18 mouse cellular contexts compared by ENCODE assay signal in the genomic region with DNA sequence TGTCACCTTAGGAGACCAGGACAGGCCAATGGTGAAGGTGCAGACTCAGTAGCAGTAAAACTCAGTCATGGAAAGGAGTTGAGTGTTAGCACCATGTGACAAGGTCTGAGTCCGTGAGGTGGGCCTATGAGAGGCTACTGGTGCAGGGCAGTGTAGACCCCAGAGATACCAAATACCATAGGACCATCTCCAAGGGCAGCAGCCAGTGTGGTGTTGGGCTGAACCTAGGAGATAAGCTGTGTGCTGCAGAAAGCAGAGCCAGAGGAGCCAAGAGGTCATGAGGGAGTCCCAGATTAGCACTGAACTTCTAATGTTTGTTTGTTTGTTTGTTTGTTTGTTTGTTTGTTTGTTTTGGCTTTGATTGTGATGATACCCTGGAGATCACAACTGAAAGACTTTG. TPM values are rescaled to one million over a fixed set of nuclear protein-coding genes. Genes with fewer than 3 reads are reported as not detected.
DNase-seq lines count a peak whose midpoint lies in the region; ATAC-seq and TF ChIP-seq lines count a peak whose summit lies in the region.
"Had no signal": no experiment of that assay in that cellular context is flagged by ENCODE, and none has a peak within 500 bp of the region (broad histone marks: within the 10 kb centered on the region; RNA-seq: fewer than 3 reads in every experiment).

No protein-coding gene starts in this region.

- peak overlapping the region; percentile 10; the same call in 1 of the 2 replicates for H3K27ac ChIP-seq in lung, embryonic 14.5 days (ENCODE audit: low read depth)
- peak overlapping the region; percentile 56; the same call in 1 of the 2 replicates for H3K27ac ChIP-seq in bone marrow, adult 2 months (ENCODE audit: control insufficient read depth, insufficient read depth, low read depth, low read length, poor library complexity)
- H3K27ac ChIP-seq in liver, postnatal 0 days (ENCODE audit: low read depth), result peak overlapping the region; percentile 85
- H3K27ac ChIP-seq in forebrain, embryonic 15.5 days (replicated peaks), result no peak overlapping the region
- H3K27ac ChIP-seq: embryonic facial prominence, embryonic 12.5 days; gastrocnemius, adult 2 months; heart, embryonic 15.5 days; hindbrain, embryonic 10.5 days; limb, embryonic 12.5 days had no signal

- H3K4me3 ChIP-seq in lung, embryonic 14.5 days (ENCODE audit: low read depth, low read length), result no peak overlapping the region
- no peak overlapping the region for H3K4me3 ChIP-seq in bone marrow, adult 2 months (replicated peaks; ENCODE audit: control insufficient read depth, low read depth, low read length)
- no peak overlapping the region for H3K4me3 ChIP-seq in liver, postnatal 0 days (ENCODE audit: low read depth, low read length)
- no peak overlapping the region for H3K4me3 ChIP-seq in forebrain, embryonic 15.5 days
- H3K4me3 ChIP-seq: embryonic facial prominence, embryonic 12.5 days; gastrocnemius, adult 2 months; heart, embryonic 15.5 days; hindbrain, embryonic 10.5 days; limb, embryonic 12.5 days had no signal

- DNase-seq in lung, embryonic 14.5 days, result no peak
- no peak for DNase-seq in lung, adult 18-20 months
- peak; percentile 81 for DNase-seq in liver
- peak; percentile 30 for DNase-seq in liver, postnatal 0 days
- DNase-seq: adrenal gland, adult 2 months; cerebellum, adult 9-11 months; gastrocnemius, adult 2 months; kidney, adult 11 months; retina, postnatal 1 day had no signal

- H3K9ac ChIP-seq in lung, embryonic 14.5 days, result no peak overlapping the region
- H3K9ac ChIP-seq in liver, postnatal 0 days (replicated peaks), result 0 out of 2 replicates have a peak overlapping the region, but pooled peaks have one; percentile 39
- no peak overlapping the region for H3K9ac ChIP-seq in forebrain, embryonic 15.5 days (replicated peaks)
- H3K9ac ChIP-seq: embryonic facial prominence, embryonic 12.5 days; heart, embryonic 15.5 days; limb, embryonic 12.5 days had no signal

- no peak overlapping the region for H3K4me2 ChIP-seq in lung, embryonic 14.5 days
- peak overlapping the region; percentile 53 for H3K4me2 ChIP-seq in liver, postnatal 0 days (ENCODE audit: low read depth, low read length)
- H3K4me2 ChIP-seq in forebrain, embryonic 15.5 days (replicated peaks), result no peak overlapping the region
- H3K4me2 ChIP-seq: embryonic facial prominence, embryonic 12.5 days; heart, embryonic 15.5 days; limb, embryonic 12.5 days had no signal

- 68% methylated on average over 1 of the region's 1 CpGs for WGBS in lung, embryonic 14.5 days
- 48% methylated on average over 1 of the region's 1 CpGs for WGBS in bone marrow, adult 2 months
- WGBS in liver, postnatal 0 days (ENCODE audit: insufficient replicate concordance), result 52% methylated on average over 1 of the region's 1 CpGs
- 76% methylated on average over 1 of the region's 1 CpGs for WGBS in forebrain, embryonic 15.5 days

- no peak for ATAC-seq in lung, embryonic 14.5 days (ENCODE audit: insufficient read depth)
- peak; percentile 60 for ATAC-seq in liver, postnatal 0 days
- no peak for ATAC-seq in forebrain, embryonic 15.5 days (replicated peaks)
- ATAC-seq in CD4-positive, CD25-positive, alpha-beta regulatory T cell, adult 4 months, result no peak
- ATAC-seq: lung, postnatal 0 days; midbrain, embryonic 16.5 days had no signal

- TF ChIP-seq POLR2A in bone marrow, adult 2 months (IDR thresholded peaks at IDR 0.05; ENCODE audit: borderline replicate concordance, control insufficient read depth, low read depth, low read length), result no peak

- TF ChIP-seq EP300 in liver, postnatal 0 days (IDR thresholded peaks at IDR 0.05; ENCODE audit: low read depth), result peak; percentile 63; the same call in 1 of the 2 replicates

- H3K27me3 ChIP-seq in lung, embryonic 14.5 days (ENCODE audit: insufficient read depth, low read length), result no peaks in the 10 kb centered on the region
- H3K27me3 ChIP-seq in liver, postnatal 0 days (ENCODE audit: insufficient read depth, low read length), result no peaks in the 10 kb centered on the region
- H3K27me3 ChIP-seq in forebrain, embryonic 15.5 days, result no peaks in the 10 kb centered on the region
- H3K27me3 ChIP-seq: embryonic facial prominence, embryonic 12.5 days; heart, embryonic 15.5 days; limb, embryonic 12.5 days had no signal

- TF ChIP-seq CTCF in lung, embryonic 14.5 days (IDR thresholded peaks at IDR 0.05; ENCODE audit: low read depth), result no peak
- TF ChIP-seq CTCF in bone marrow, adult 2 months (IDR thresholded peaks at IDR 0.05; ENCODE audit: control insufficient read depth, insufficient read depth, low read length), result no peak
- TF ChIP-seq CTCF in liver, postnatal 0 days (IDR thresholded peaks at IDR 0.05; ENCODE audit: low read depth), result no peak

- no peaks in the 10 kb centered on the region for H3K36me3 ChIP-seq in lung, embryonic 14.5 days (ENCODE audit: insufficient read depth)
- no peaks in the 10 kb centered on the region for H3K36me3 ChIP-seq in liver, postnatal 0 days (replicated peaks; ENCODE audit: insufficient read depth, low read length)
- H3K36me3 ChIP-seq in forebrain, embryonic 15.5 days, result no peaks in the 10 kb centered on the region
- H3K36me3 ChIP-seq: embryonic facial prominence, embryonic 12.5 days; heart, embryonic 15.5 days; hindbrain, embryonic 10.5 days; limb, embryonic 12.5 days had no signal

- H3K9me3 ChIP-seq in lung, embryonic 14.5 days (ENCODE audit: low read depth, low read length), result 0 out of 2 replicates have a peak, but pooled peaks cover 3% of the 10 kb centered on the region
- H3K9me3 ChIP-seq in liver, postnatal 0 days (ENCODE audit: low read length), result no peaks in the 10 kb centered on the region
- H3K9me3 ChIP-seq in forebrain, embryonic 15.5 days, result no peaks in the 10 kb centered on the region
- H3K9me3 ChIP-seq: embryonic facial prominence, embryonic 12.5 days; heart, embryonic 15.5 days had no signal

- 0 out of 2 replicates have a peak, but pooled peaks cover 3% of the 10 kb centered on the region for H3K4me1 ChIP-seq in lung, embryonic 14.5 days (ENCODE audit: insufficient read depth)
- H3K4me1 ChIP-seq in bone marrow, adult 2 months (ENCODE audit: control insufficient read depth, insufficient read depth, low read length), result peaks cover 2% of the 10 kb centered on the region; the same call in 1 of the 2 replicates
- H3K4me1 ChIP-seq in liver, postnatal 0 days (ENCODE audit: insufficient read depth), result peaks cover 19% of the 10 kb centered on the region
- H3K4me1 ChIP-seq in forebrain, embryonic 15.5 days, result peaks cover 4% of the 10 kb centered on the region
- H3K4me1 ChIP-seq: limb, embryonic 12.5 days had no signal

RNA-seq across cellular contexts. Expression of gene Eif5a2, which starts 4.6 kb away (rescaled TPM):
- polyA plus RNA-seq in lung, embryonic 14.5 days (2014; fragmentation: Nextera tagmentation; extraction: Ambion mirVana), result 14.1 and 15.5 TPM in 2 replicates
- polyA plus RNA-seq in bone marrow, adult 2 months (2011; ENCODE audit: insufficient read depth, insufficient read length, low replicate concordance, missing spikeins), result 1.5 and 4.0 TPM in 2 replicates
- polyA plus RNA-seq in liver, postnatal 0 days (2015; fragmentation: Nextera tagmentation; extraction: Ambion mirVana), result 1.3 and 1.4 TPM in 2 replicates
- 7.8 and 7.9 TPM in 2 replicates for polyA plus RNA-seq in forebrain, embryonic 15.5 days (2015; fragmentation: Nextera tagmentation; extraction: Ambion mirVana)
- polyA plus RNA-seq in CD4-positive, CD25-positive, alpha-beta regulatory T cell, adult 4 months (2017; shearing (Covaris generic)), result 1 to 10 TPM; 4.4 to 5.2 TPM

RNA-seq across cellular contexts. Expression of gene Rpl22l1, which starts 28.7 kb away (rescaled TPM):
- polyA plus RNA-seq in lung, embryonic 14.5 days (2014; fragmentation: Nextera tagmentation; extraction: Ambion mirVana), result 445 and 524 TPM in 2 replicates
- polyA plus RNA-seq in bone marrow, adult 2 months (2011; ENCODE audit: insufficient read depth, insufficient read length, low replicate concordance, missing spikeins), result 209 and 315 TPM in 2 replicates
- polyA plus RNA-seq in liver, postnatal 0 days (2015; fragmentation: Nextera tagmentation; extraction: Ambion mirVana), result 247 and 263 TPM in 2 replicates
- 212 and 213 TPM in 2 replicates for polyA plus RNA-seq in forebrain, embryonic 15.5 days (2015; fragmentation: Nextera tagmentation; extraction: Ambion mirVana)
- 100 to 1,000 TPM; 589 to 692 TPM for polyA plus RNA-seq in CD4-positive, CD25-positive, alpha-beta regulatory T cell, adult 4 months (2017; shearing (Covaris generic))

Comparison
In these comparisons a context has a peak if more than half of its experiments do, and no peak if none do; other contexts are left out.
1. DNase-seq: peak in liver (single experiment) and liver, postnatal 0 days (single experiment); none in lung, embryonic 14.5 days (single experiment) and lung, adult 18-20 months (0 of 2).